Mouse (Mus musculus) cerebellum, adult 2 months (tissue): ENCODE measurements around the gene Vars2.

Experiments
- CTCF ChIP-seq: fragments of 200-500 bp; IDR thresholded peaks from 2 replicates; pipeline ENCODE4 v1.5.1; 2011; ENCODE audit warnings: low read depth, mild to moderate bottlenecking, control low read depth, low read length, moderate library complexity, borderline replicate concordance; ENCODE audit not compliant: insufficient read depth
- POLR2A ChIP-seq: fragments of 200-500 bp; IDR thresholded peaks from 2 replicates; pipeline ENCODE4 v1.6.1; 2011; ENCODE audit warnings: low read length, control low read depth, borderline replicate concordance; ENCODE audit not compliant: insufficient read depth

DNA sequence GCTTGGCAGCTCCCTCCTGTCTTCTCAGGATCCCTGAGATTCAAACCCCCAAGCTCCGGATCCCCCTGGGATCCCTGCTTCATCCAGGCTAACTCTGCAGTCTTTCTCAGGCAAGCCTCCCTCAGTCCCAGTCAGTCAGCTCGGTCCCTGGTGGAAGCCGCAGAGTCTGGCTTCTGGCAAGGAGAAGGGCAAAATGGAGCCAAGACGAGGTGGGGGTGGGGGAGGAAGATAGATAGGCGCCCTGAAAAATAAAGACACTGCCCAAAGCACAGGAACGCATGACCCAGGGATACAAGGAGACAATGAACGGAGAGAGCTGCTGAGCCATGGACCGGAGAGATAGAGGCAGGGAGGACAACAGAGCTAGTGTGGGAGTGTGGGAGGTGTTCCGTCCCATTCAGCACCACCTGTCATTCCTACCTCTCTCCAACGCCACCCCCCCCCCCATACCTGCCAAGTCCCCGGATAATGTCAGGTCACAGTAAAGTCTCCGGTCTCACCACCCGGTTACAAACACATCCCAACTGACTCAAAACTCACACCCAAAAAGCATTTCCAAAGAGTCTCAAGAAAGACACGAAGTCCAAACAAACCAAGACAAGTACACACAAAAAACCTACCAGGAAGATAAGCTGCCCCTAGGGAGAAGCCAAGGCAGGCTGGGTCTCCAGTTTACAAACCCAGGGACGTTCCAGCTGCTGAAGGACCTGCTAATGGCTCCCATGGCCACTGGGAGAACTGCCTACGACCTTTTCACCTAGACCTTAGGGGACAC, 34.0 kb upstream of the Vars2 start:
- TF ChIP-seq POLR2A (peak; percentile 82; the same call in 1 of the 2 replicates), CTCF (no peak)
